Mouse (Mus musculus) MEL (cell line): ENCODE data around the gene Elmod3.

Experiments used
- CTCF ChIP-seq, 3 experiments: IDR thresholded peaks in 2 of 3; conservative IDR thresholded peaks in 1 of 3; 2 replicates each; pipeline ENCODE4 v1.5.1; 2011 to 2012; ENCODE audit warnings: low read length in 3 of 3, low read depth in 2 of 3, mild to moderate bottlenecking in 2 of 3, improper control_type of control experiment in 1 of 3, inconsistent platforms in 1 of 3, mixed read lengths in 1 of 3, moderate library complexity in 1 of 3; ENCODE audit not compliant: control insufficient read depth in 1 of 3, insufficient read depth in 1 of 3, poor library complexity in 1 of 3, severe bottlenecking in 1 of 3
- EP300 ChIP-seq, 2 experiments: IDR thresholded peaks; 2 replicates each; pipeline ENCODE4 v1.6.1; 2011; ENCODE audit warnings: improper control_type of control experiment in 2 of 2, low read length in 2 of 2, low read depth in 1 of 2, mild to moderate bottlenecking in 1 of 2
- MYB ChIP-seq: IDR thresholded peaks from 2 replicates; pipeline ENCODE4 v1.6.1; 2011; ENCODE audit warnings: mild to moderate bottlenecking, low read depth, low read length, improper control_type of control experiment
- POLR2A ChIP-seq, 2 experiments: IDR thresholded peaks; 2 replicates each; pipeline ENCODE4 v1.6.1; 2011 to 2012; ENCODE audit warnings: low read length in 2 of 2, mild to moderate bottlenecking in 2 of 2, control low read depth in 1 of 2, improper control_type of control experiment in 1 of 2, low read depth in 1 of 2, moderate library complexity in 1 of 2; ENCODE audit not compliant: control insufficient read depth in 1 of 2, insufficient read depth in 1 of 2, poor library complexity in 1 of 2
- USF1 ChIP-seq: IDR thresholded peaks from 2 replicates; pipeline ENCODE4 v1.6.1; 2014; ENCODE audit warnings: low read depth, mild to moderate bottlenecking, inconsistent platforms, low read length, improper control_type of control experiment, moderate library complexity
- ZKSCAN1 ChIP-seq: IDR thresholded peaks from 2 replicates; pipeline ENCODE4 v1.6.1; 2012; ENCODE audit warnings: low read depth, mild to moderate bottlenecking, inconsistent platforms, low read length, improper control_type of control experiment, moderate library complexity
- ZMIZ1 ChIP-seq: IDR thresholded peaks from 2 replicates; pipeline ENCODE4 v1.6.1; 2012; ENCODE audit warnings: low read depth, mild to moderate bottlenecking, inconsistent platforms, low read length, improper control_type of control experiment, moderate library complexity
- ZNF384 ChIP-seq: IDR thresholded peaks from 2 replicates; pipeline ENCODE4 v1.6.1; 2012; ENCODE audit warnings: low read depth, mild to moderate bottlenecking, inconsistent platforms, low read length, improper control_type of control experiment

DNA sequence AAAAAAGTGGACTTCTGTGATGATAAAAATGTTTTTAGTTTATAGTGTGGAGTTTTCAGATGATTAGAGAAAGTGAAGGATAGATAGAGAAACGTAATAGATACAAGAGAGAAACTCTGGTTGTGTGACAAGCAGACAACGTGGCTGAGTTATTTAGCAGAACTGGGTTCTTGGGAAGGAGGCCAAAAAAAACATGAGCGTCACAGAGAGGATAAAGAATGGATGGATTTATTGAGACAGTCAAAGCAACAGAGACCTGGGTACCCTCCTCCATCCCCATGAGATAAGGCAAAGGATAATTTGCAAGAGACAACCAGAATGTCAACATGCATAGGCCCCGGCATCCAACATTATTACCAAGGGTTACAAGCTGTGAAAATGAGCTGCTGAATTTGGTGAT is 12.0 kb upstream of the Elmod3 start:
- TF ChIP-seq MYB (no peak), USF1 (no peak), EP300 (IDR thresholded peaks at IDR 0.05; ENCODE audit: low read depth in 1 of 2, low read length in 2 of 2) (no peak), ZMIZ1 (no peak), POLR2A (IDR thresholded peaks at IDR 0.05; ENCODE audit: control insufficient read depth in 1 of 2, insufficient read depth in 1 of 2, low read depth in 1 of 2, low read length in 2 of 2, poor library complexity in 1 of 2) (no peak), ZNF384 (no peak), ZKSCAN1 (no peak), CTCF (IDR thresholded peaks at IDR 0.05 in 2 of 3, conservative IDR thresholded peaks at IDR 0.05 in 1 of 3; ENCODE audit: control insufficient read depth in 1 of 3, insufficient read depth in 1 of 3, low read depth in 2 of 3, low read length in 3 of 3, poor library complexity in 1 of 3, severe bottlenecking in 1 of 3) (no peak)
